Mouse (Mus musculus): Measurements from ENCODE around the gene Kcnk13.
A peak's percentile ranks its signal among the peaks of the same experiment; 100 is the strongest.

Kcnk13 gene

DNA sequence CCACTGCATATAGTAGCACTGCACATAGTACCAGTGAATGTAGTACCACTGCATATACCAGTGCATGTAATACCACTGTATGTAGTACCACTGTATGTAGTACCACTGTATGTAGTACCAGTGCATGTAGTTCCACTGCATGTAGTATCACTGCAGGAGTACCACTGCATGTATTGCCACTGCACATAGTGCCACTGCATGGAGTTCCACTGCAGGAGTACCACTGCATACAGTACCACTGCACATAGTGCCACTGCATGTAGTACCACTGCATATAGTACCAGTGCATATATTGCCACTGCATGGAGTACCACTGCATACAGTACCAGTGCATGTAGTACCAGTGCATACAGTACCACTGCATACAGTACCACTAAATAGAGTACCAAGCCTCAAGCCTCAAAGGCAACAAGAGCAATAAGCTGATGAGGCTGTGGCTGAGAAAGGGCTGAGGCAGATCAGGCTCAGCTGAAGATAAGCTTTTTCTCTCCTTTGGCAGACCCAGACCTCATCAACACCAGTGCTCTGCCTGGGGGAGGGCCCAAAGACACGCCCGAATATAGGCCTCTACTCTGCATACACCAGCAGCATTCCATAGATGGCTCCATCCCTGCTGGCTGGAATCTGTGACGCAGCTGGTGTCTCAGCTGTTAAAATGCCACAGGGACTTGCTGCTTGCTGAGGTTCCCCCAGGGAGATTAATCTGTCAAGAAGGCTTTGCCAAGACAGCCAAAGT is 135.8 kb downstream of the Kcnk13 start:
- no peak for DNase-seq

DNA sequence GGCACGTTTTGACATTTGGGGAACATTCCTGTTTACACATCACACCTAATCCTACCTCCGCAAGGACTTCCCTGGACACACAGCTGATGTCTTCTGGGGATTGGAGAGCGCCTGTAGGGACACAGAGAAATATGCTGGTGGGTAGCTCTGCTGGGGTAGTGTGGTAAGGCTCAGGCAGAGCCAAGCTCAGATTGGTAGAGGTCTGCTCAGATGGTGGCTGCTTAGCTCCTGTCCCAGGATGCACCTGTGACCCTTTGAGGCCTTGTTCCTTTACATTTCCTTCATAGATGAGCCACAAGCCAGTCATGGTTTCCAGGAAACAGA is 136.4 kb downstream of the Kcnk13 start:
- DNase-seq: no peak

DNA sequence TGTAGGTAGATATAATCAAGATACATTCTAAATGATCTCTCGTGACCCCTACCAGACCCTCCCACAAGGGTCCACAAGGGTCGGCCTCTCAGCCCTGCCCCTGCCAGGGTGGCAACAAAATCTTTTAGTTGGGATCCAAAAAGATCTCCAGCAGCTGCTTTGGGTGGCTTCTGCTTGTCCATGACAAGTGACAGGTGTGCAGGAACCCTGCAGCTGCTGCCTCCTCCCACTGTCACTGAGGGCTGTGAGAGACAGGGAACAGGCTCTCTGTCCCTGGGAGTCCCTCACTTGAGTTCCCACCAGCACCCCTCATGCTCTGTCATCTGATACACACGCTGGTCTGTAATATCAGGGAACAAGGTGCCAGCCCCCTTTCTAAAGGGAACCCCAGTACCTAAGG is 137.4 kb downstream of the Kcnk13 start:
- no peak for DNase-seq

DNA sequence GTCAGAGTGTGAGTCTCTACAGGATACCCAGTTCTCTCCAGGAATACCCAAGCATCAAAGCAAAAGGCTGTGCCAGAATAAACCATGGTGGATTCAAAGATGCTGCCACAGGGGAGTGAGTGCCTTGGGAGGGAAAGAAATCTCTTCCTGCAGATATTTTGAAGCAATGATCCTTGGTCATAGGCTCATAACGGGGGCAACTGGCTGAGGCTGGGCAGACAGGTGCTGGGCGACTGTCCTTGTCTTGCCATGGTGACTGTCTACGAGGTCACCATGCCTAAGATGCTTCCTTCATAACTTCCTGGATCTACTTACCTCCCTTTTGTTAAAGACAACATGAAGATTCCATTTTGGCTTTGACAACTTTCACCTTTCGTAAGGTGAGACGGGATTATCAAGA is 140.2 kb downstream of the Kcnk13 start:
- no peak for DNase-seq

DNA sequence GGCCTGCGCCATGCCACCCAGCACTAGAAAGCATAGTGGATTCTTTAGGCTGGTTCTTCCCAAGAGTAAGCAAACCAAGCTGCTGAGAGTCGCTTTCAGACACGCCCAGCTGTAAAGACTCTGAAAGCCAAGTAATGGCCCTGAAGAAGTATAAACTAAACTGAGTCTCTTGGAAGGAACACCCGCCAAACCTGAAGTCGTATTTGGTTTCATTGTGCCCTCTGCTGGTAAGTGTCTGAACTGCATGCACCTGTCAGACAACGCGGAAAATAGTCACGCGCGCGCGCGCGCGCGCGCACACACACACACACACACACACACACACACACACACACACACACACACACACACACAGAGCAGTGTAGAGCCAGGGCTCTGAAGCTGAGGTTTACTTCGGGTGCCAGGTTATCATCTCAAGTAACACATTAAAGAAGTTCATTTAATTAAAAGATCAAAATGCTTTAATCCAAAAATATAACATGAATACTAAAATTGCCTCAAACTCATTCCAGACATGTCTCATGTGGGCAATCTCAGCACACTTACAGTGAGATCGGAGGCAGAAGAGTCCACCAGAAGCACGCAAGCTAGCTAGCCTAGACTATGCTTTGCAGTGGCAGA is 142.1 kb downstream of the Kcnk13 start:
- peak; percentile 88 for DNase-seq

DNA sequence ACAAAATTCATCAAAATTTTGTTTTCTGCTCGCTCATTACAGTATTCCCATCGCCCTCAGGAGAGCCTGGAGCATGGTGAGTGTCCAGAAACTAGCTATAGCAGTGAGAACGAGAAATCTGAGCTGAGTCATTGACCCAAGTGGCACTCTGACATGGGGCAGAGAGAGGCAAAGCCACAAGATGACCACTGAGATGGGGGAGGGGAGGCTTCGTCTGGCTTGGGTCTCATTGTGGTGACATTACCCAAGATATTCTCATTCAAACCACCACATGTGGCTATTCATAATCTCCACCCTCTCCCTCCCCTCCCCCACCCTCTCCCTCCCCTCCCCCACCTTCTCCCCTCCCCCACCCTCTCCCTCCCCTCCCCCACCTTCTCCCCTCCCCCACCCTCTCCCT is 143.1 kb downstream of the Kcnk13 start:
- DNase-seq: no peak

DNA sequence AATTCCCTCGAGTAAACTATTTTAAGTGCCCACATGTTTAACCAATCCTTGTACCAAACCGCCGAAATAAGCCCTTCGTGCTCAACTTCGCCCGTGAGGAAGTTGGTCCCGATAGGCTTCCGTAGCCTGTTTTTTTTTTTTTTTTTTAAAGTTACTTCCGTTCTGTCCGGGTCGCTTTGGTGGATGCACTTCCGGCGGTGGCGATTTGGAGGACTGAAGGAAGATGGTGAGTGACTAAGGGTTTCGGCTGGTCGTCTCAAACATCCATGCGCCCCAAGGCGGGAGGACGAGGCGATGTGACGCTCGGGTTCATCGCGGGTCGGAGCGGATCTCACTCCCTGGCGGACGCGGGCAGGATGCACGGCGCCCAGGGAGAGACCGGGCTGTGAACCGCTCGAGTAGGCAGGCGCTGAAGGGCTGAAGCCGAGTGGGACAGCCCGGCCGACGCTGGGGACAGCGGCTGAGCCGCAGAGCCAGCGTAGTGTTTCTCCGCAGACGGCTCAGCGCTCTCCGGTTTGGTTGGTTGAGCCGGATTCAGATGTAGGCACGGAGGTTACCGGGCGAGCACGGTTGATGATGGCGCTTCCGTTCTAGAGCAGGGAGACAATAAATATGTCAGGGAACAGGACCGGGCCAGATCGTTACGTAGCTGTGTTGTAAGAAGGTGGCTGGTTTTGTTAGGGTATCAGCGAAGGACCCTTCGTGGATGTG is 145.8 kb downstream of the Kcnk13 start, which contains the start of gene Psmc1:
TSS of gene Psmc1 (plus strand) at position 169 of the 711 bp plus-strand sequence.
- DNase-seq: peak; percentile 89
